Mouse (Mus musculus) liver, postnatal 0 days (tissue): Measurements from ENCODE around the gene Fxyd3. TPM values are rescaled to one million over a fixed set of nuclear protein-coding genes. Genes with fewer than 3 reads are reported as not detected.

Source experiments
- ATAC-seq: fragments of 200-750 bp; cut with Nextera tagmentation; 2 replicates; pipeline ENCODE4 v1.8.0; 2017; ENCODE audit warnings: mild to moderate bottlenecking, moderate library complexity
- DNase-seq: peaks from one replicate; pipeline ENCODE4 v3.0.0-alpha.2; 2016
- H3K27ac ChIP-seq: fragments of 300-500 bp; sonication (generic); 2 replicates; pipeline ENCODE4 v1.5.1; 2014; ENCODE audit warnings: antibody characterized with exemption, moderate library complexity, mild to moderate bottlenecking, low read depth
- H3K27me3 ChIP-seq: fragments of 300-500 bp; sonication (generic); 2 replicates; pipeline ENCODE4 v1.6.1; 2014; ENCODE audit warnings: low read length, control low read depth, mixed read lengths; ENCODE audit not compliant: insufficient read depth
- H3K36me3 ChIP-seq: fragments of 300-500 bp; sonication (generic); replicated peaks from 2 replicates; pipeline ENCODE4 v1.6.1; 2014; ENCODE audit warnings: mild to moderate bottlenecking, control low read depth, low read length, moderate library complexity, mixed read lengths; ENCODE audit not compliant: insufficient read depth
- H3K4me1 ChIP-seq: fragments of 300-500 bp; sonication (generic); 2 replicates; pipeline ENCODE4 v1.6.1; 2014; ENCODE audit warnings: antibody characterized with exemption, mild to moderate bottlenecking, control low read depth; ENCODE audit not compliant: insufficient read depth
- H3K4me2 ChIP-seq: fragments of 300-500 bp; sonication (generic); 2 replicates; pipeline ENCODE4 v1.6.1; 2014; ENCODE audit warnings: low read depth, mild to moderate bottlenecking, low read length, moderate library complexity, mixed read lengths
- H3K4me3 ChIP-seq: fragments of 300-500 bp; sonication (generic); 2 replicates; pipeline ENCODE4 v1.5.1; 2014; ENCODE audit warnings: low read depth, low read length
- H3K9ac ChIP-seq: fragments of 300-500 bp; sonication (generic); replicated peaks from 2 replicates; pipeline ENCODE4 v1.6.1; 2014; ENCODE audit warnings: mild to moderate bottlenecking, moderate library complexity
- H3K9me3 ChIP-seq: fragments of 300-500 bp; sonication (generic); 2 replicates; pipeline ENCODE4 v1.6.1; 2016; ENCODE audit warnings: mild to moderate bottlenecking, control low read depth, low read length, mixed read lengths
- CTCF ChIP-seq: sonication (generic); IDR thresholded peaks from 2 replicates; pipeline ENCODE4 v1.5.1; 2016; ENCODE audit warnings: antibody characterized with exemption, low read depth
- EP300 ChIP-seq: IDR thresholded peaks from 2 replicates; pipeline ENCODE4 v1.6.1; 2016; ENCODE audit warnings: antibody characterized with exemption, low read depth, mild to moderate bottlenecking
- WGBS: fragments of 180-500 bp; shearing (Covaris S2); extraction: QIAGEN DNeasy Blood & Tissue Kit; methylation state at CpG from one replicate; pipeline ENCODE4 v1.1.7; 2014; ENCODE audit not compliant: insufficient replicate concordance; 5-methylcytosine and 5-hydroxymethylcytosine counted together
- polyA plus RNA-seq: library from polyadenylated mRNA; unstranded; fragments of >200 nt; fragmentation: Nextera tagmentation; extraction: Ambion mirVana; gene quantifications from 2 replicates; pipeline ENCODE4 v1.2.1, GENCODE M21; 2015

The Fxyd3 gene
- polyA plus RNA-seq, 1 experiment from 2014 or later: 3.4 TPM

GRCm38 (mm10) chr7:31113800-31114199, 37.3 kb upstream of the Fxyd3 start:
- Histone ChIP-seq H3K4me1 (peaks cover 33% of the 10 kb centered on the region), H3K4me2 (peak overlapping the region; percentile 69), H3K4me3 (peak overlapping the region; percentile 43), H3K27ac (peak overlapping the region; percentile 92), H3K27me3 (no peaks in the 10 kb centered on the region), H3K9me3 (no peaks in the 10 kb centered on the region), H3K9ac (peak overlapping the region; percentile 65), H3K36me3 (no peaks in the 10 kb centered on the region)
- TF ChIP-seq CTCF (no peak), EP300 (no peak)
- ATAC-seq (no peak), DNase-seq (no peak)
- 60% methylated on average over 6 of the region's 6 CpGs for WGBS

DNA sequence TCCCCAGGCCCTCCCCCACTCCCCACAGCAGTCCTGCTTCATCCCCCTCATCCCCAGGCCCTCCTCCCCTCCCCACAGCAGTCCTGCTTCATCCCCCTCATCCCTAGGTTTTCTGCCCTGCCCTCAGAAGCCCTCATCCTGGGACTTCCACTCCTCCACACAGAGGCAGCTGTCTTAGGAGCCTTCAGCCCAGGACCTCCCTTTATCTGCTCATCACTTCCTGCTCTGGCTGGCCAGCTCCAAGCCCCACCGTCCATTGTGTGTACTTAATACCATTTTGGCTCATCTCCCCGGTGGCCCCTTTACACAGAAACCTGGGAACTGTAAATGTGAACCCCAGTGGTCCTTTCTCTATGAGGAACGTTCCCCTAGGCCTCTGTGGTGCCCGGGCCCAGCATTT, 35.5 kb upstream of the Fxyd3 start:
- Histone ChIP-seq H3K4me1 (peaks cover 35% of the 10 kb centered on the region), H3K9me3 (no peaks in the 10 kb centered on the region)
- 27% methylated on average over 4 of the region's 4 CpGs for WGBS

DNA sequence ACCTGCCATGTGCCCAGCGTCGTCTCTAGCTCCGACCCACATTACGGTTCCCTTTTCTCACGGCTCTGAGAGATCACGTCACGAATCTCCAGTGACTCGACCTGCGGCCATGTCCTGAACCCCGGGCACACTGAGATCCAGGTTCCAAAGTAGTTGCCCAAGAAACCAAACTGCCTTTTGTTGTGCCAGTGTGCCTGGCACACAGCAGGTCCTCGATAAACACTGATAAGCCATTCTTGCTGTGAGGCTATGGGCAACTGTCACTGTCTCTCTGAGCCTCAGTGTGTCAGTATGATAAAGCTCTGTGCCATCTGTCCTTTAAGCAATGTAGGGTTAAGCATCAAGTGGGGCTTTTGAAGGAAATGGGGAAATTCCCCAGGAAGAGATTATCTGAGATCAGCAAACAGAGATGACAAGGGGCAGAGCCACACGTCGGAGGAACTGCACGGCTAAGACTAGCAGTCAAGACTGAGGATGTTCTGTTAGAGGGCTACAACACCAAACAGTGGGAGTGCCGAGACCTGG, 34.4 kb upstream of the Fxyd3 start:
- Histone ChIP-seq H3K4me1 (peaks cover 31% of the 10 kb centered on the region), H3K4me3 (no peak overlapping the region), H3K27ac (0 out of 2 replicates have a peak overlapping the region, but pooled peaks have one; percentile 29), H3K9ac (no peak overlapping the region), H3K27me3 (no peaks in the 10 kb centered on the region), H3K9me3 (no peaks in the 10 kb centered on the region), H3K4me2 (peak overlapping the region; percentile 69; the same call in 1 of the 2 replicates), H3K36me3 (no peaks in the 10 kb centered on the region; the same call in 1 of the 2 replicates)
- WGBS: 50% methylated on average over 15 of the region's 15 CpGs
- no peak for TF ChIP-seq EP300
- TF ChIP-seq CTCF: no peak
- ATAC-seq (no peak), DNase-seq (no peak)

More for the DNA sequence above, 35.5 kb upstream of the Fxyd3 start:
- DNase-seq (no peak), ATAC-seq (no peak)
- Histone ChIP-seq H3K4me3 (no peak overlapping the region), H3K27me3 (no peaks in the 10 kb centered on the region), H3K36me3 (no peaks in the 10 kb centered on the region; the same call in 1 of the 2 replicates), H3K4me2 (peak overlapping the region; percentile 69), H3K27ac (no peak overlapping the region), H3K9ac (0 out of 2 replicates have a peak overlapping the region, but pooled peaks have one; percentile 11)
- TF ChIP-seq EP300 (no peak), CTCF (no peak)

GRCm38 (mm10) chr7:31109796-31110195, 33.3 kb upstream of the Fxyd3 start:
- H3K4me3 ChIP-seq: no peak overlapping the region
- peaks cover 28% of the 10 kb centered on the region for H3K4me1 ChIP-seq
- DNase-seq: no peak
- H3K4me2 ChIP-seq: no peak overlapping the region
- H3K36me3 ChIP-seq: no peaks in the 10 kb centered on the region; the same call in 1 of the 2 replicates
- TF ChIP-seq EP300 (no peak), CTCF (no peak)
- no peaks in the 10 kb centered on the region for H3K9me3 ChIP-seq
- 70% methylated on average over 5 of the region's 5 CpGs for WGBS
- H3K27ac ChIP-seq: no peak overlapping the region
- peak overlapping the region; percentile 21; the same call in 1 of the 2 replicates for H3K9ac ChIP-seq
- H3K27me3 ChIP-seq: no peaks in the 10 kb centered on the region
- no peak for ATAC-seq

DNA sequence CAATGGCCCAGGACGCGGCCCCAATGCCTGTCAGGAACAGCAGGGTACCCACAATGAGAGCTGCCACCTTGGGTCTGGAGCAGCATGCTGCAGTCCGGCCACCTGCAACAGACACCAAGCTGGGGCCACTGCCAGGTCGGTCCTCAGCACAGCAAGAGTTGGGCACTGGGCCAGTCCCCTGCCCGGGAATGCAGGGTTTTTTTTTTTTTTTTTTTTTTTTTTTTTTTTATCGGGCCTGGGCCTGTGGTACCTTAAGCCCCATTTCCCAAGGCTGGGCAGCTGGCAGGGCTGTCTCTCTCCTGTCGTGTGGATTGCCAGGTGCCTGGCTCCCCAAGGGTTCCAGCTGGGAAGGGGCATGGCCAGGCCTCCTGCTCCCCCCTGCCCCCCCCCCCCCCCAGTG, 32.6 kb upstream of the Fxyd3 start:
- 47% methylated on average over 6 of the region's 7 CpGs for WGBS
- H3K27ac ChIP-seq: no peak overlapping the region

DNA sequence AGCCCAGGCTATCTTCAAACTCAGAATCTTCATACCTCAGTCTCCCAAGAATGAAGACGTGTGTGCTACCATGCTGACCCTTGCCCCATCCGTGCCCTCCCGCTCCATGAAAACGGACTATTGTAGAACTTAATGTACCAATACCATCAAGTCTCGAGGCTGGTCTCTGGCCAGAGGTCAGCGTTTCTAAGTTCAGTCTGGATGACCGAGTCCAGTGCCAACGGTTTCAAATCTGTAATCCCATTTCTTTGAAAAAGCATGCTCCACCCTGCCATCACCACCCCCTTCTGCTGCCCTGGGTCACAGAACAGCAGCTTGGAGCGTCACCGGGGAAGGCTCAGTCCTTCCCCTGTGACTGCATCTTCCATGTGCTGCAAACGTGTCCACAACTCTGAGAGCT, 31.3 kb upstream of the Fxyd3 start:
- no peaks in the 10 kb centered on the region for H3K9me3 ChIP-seq
- DNase-seq (no peak), ATAC-seq (no peak)
- WGBS: 83% methylated on average over 11 of the region's 11 CpGs
- no peak overlapping the region for H3K27ac ChIP-seq
- peaks cover 23% of the 10 kb centered on the region for H3K4me1 ChIP-seq
- H3K4me3 ChIP-seq: no peak overlapping the region
- TF ChIP-seq CTCF: no peak
- TF ChIP-seq EP300: no peak
- H3K27me3 ChIP-seq: no peaks in the 10 kb centered on the region
- no peak overlapping the region for H3K9ac ChIP-seq
- no peaks in the 10 kb centered on the region; the same call in 1 of the 2 replicates for H3K36me3 ChIP-seq
- H3K4me2 ChIP-seq: no peak overlapping the region

More for the DNA sequence above, 32.6 kb upstream of the Fxyd3 start:
- H3K4me2 ChIP-seq: no peak overlapping the region; the same call in 1 of the 2 replicates
- ATAC-seq (peak; percentile 24), DNase-seq (peak; percentile 67)
- no peaks in the 10 kb centered on the region; the same call in 1 of the 2 replicates for H3K36me3 ChIP-seq
- no peak for TF ChIP-seq EP300
- no peak for TF ChIP-seq CTCF
- H3K4me3 ChIP-seq: no peak overlapping the region
- H3K4me1 ChIP-seq: peaks cover 28% of the 10 kb centered on the region
- H3K9ac ChIP-seq: no peak overlapping the region
- H3K9me3 ChIP-seq: no peaks in the 10 kb centered on the region
- no peaks in the 10 kb centered on the region for H3K27me3 ChIP-seq
